Mouse (Mus musculus): ENCODE results near the gene Pawr.
A peak's percentile ranks its signal among the peaks of the same experiment; 100 is the strongest.
"Not testable (repeated sequence)": the region's sequence is repeated elsewhere in the genome, so short reads cannot be mapped to it uniquely, and the experiment has no call there.

Pawr gene

DNA sequence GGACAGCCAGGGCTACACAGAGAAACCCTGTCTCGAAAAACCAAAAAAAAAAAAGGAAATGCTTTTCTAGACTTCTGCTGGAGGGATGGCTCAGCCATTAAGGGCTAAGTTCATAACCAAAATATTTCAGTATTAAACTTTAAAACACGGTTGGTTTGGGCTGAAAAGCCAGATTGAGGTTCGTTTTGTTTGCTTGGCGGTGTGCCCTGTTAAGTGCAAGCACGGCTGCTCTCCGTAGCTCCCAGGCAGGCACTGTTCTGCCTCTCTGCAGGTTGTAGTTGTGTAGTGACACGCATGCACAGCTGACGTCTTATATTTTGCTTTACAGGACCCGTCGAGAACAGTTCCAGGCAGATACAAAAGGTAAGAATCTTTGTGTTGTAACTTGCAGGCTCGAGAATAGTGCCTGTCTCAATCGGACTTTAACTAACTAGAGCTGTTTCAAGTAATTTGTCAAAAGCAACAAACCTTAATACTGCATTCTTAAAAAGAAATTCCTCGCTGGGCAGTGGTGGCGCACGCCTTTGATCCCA lies 59.5 kb downstream of the Pawr start:
- no peak for DNase-seq (ENCODE audit: low spot score)

DNA sequence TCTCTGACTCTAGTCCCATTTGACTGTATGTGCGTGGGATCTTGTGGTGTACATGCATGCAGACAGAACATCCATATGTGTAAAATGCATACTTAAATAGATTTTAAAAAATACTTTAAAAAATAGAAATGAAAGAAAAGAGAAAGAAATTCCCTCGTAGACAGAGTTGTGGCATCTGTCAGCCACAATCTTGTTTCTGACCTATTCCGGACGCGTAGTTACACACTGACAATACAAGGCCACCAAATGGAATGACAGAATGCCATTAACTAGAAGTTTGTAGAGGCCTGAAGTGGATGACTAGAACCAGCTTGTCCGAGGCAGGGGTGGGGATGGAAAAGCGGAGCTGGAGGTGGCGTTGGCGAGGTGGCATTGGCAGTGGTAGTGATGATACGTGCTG lies 60.2 kb downstream of the Pawr start:
- DNase-seq (ENCODE audit: low spot score): no peak

DNA sequence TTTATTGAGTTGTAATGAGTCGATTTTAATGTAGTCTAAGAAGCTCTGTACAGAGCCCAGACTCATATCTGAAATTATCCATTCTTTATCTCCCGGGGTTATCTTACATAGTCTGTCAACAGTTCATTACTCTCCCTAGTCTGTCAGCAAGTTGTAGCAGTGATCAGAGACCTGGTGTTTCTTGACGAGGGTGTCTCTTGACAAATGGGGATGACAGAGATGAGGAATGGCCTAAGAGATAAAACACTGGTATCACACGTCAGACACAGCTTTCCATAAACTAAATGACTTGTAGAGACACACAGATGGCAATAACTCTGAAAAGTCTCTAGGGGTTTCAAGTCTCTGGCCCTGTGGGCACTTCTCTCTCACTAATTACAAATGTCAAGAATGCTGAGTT lies 62.4 kb downstream of the Pawr start:
- no peak for DNase-seq (ENCODE audit: low spot score)

DNA sequence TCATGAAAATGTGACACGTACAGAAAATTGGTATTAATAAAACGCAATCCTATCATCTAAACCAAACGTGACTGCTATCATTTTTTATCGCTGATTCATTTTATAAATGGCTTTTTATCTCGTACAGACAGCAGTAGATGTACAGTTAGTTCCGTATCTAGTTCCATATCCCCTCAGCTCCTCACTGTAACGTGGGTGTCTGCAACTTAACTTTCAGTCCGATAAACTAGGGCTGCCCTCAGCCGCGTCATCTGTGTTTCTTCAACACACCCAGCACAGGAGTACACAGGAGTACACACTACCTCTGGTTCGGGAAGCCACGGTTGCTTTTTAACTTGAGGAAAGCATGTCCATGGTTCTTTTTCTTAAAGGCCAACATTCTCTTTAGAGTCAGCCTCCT lies 63.3 kb downstream of the Pawr start:
- no peak for DNase-seq (ENCODE audit: low spot score)

DNA sequence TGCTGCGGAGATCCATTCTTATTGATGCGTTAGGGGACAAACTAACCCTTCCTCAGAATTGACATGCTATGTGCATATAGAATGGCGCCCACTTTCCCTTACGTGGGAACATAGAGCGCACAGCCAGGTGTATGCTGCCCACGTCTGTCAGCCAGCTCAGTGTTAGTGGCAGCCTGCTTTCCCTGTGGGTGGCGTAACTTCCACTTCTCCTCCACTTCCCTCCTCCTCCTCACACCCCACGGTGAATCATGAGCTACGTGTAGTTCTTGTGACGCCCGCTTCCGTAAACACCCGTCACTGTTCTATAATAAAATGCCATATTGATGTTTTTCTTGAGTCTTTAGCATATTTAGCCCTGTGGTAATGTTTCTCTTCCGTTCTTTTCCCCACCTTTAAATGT lies 63.7 kb downstream of the Pawr start:
- no peak for DNase-seq (ENCODE audit: low spot score)

DNA sequence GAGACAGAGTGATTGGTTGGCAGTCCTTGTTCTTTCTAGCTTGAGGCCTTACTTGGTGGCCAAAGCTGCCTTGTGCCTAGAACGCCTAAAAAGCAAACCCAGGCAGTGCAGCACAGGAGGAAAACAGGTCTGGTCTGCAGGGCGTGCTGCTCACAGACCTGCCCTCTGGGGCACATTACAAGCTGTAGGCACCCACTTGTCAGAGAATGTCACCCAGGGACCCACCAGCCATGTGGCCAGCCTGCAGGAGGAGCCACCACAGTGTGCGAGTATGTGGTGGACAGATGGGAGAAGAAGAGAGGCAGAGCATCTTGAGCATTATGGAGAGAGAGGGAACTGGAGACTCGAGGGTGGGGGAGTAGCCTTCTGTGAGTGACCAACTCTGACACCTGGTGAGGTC lies 70.8 kb downstream of the Pawr start:
- no peak for DNase-seq (ENCODE audit: low spot score)

DNA sequence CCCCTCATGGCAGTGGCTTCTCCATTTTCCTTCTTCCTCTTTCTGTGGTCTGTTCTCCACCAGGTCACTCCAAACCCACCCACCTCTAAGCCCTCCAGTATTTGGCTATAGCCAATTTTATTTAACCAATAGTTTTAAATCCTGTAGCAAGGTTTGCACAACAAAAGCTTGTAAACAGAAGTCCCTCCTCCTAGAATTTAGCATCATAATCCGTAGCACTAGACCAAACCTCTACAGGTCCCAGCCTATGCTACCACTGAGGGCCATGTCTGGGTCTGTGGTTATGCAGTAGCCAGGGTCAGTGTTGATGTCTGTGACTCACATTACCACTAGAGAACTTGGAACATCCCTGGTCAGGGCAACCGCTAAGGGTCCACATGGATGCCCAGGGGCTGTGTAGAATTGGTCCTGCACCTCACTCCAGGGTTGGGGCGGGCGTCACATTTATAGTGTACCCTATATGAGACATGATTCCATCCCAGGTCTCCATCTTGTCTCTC lies 71.5 kb downstream of the Pawr start:
- no peak for DNase-seq (ENCODE audit: low spot score)

DNA sequence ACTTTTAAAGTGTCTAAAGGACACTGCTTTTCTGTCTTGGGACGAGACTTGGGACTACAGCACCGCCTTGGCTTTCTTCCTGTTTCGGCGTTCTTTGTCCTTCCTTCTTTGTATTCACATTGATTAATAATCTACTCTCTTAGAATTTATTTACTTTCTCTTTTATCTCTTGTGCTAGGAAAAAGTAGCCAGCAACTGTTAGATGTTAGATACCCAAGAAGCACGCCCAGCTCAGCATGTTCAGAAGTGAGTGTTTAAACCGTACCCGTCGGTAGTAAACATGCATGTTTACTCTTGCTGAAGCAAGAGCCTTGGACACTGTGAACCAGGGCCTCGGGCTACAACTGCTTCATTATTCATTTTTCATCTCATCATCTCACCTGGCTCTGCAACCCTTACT lies 72.2 kb downstream of the Pawr start:
- no peak for DNase-seq (ENCODE audit: low spot score)

DNA sequence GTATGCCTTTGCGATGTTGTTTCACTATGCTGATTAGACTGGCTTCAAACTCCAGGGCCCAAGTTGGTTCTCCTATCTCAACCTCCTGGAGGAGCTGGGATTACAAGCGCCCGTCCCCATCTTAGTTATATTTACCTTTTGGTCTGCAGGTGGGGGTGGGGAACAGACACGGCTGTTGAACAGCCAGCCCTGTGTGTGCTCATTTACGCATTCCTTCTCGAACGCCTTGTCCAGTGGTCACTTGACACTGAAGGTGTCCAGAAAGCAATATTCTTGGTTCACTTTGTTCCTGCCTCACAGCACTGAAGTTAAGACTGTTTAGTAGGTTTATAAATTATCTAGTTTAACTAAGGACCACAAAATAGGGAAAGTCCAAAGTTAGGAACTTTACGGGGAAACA lies 73.2 kb downstream of the Pawr start:
- no peak for DNase-seq (ENCODE audit: low spot score)

DNA sequence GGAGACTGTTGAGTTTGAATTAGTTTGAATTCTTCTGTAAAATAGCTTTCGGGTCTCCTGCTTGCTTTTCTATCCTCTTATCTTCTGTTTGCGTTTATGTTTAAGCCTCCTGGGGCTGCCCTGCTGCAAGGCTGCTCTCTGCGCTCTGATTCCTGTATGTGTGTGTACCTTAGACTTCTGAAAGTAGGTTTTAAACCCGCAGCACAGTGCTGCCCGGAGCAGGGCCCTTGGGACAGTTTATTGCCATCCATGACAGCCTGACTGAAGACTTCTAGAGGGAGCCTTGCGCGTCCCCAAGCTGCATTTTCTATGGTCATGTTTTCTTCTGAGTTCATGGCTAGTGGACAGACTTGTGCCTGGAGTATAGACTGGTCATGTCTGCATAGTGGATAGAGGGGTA lies 74.0 kb downstream of the Pawr start:
- DNase-seq (ENCODE audit: low spot score): no peak

DNA sequence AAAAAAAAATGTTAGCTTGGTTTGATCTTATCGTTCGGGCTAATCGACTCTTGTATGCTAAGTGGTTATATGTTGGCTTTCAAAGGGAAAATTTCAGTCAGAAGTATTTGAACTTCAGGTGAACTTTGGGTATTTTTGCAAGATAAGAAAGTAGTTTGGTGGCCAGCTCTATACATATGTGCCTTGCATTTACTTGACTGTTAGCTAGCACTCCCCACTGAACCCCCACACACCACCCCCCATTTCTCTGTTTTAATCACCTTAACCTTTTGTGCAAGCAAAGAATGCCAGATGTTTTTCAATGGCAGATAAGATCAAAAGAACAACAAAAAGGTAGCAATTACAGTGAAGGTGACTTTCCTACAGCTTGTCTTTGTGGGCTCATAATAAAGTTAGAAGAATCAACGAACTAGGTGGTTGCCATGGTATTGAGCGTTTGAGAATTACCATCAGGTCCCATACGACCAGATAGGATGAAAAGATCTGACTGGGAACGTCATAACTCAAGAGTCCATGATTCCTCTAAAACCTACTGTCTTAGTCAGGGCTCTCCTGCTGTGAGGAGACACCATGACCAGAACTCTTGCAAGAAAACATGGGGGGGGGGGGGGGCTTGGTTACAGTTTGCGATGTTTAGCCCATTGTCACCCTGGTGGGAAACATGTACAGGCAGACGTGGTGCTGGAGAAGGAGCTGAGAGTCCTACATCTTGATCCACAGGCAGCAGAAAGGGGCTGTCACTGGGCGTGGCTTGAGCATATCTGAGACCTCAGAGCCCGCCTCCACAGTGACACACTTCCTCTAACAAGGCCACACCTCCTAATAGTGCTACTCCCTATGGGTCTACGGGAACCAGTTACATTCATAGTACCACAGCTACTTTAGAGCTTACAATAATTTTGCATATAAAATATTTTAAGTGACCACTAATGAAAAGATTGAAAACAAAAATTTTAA lies 75.2 kb downstream of the Pawr start:
- DNase-seq (ENCODE audit: low spot score): no peak

DNA sequence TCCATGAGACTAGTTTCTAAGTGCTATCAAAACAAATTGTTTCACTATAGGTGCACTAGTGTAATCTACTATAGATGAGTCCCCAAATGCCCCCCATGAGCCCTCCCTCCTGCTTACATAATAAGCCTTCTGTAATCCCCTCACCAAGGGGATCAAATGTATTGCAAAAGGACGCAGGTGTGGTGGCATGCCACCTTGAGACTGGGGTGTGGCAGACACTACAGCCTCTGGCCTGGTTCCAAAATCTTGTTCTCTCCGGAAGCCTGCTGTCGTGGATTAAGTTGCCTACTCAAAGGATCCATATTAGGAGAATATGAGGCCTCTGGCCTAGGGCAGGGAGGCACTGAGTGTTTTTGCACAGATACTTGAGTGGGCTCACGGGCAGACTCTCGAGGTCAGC lies 76.1 kb downstream of the Pawr start:
- DNase-seq (ENCODE audit: low spot score): no peak

DNA sequence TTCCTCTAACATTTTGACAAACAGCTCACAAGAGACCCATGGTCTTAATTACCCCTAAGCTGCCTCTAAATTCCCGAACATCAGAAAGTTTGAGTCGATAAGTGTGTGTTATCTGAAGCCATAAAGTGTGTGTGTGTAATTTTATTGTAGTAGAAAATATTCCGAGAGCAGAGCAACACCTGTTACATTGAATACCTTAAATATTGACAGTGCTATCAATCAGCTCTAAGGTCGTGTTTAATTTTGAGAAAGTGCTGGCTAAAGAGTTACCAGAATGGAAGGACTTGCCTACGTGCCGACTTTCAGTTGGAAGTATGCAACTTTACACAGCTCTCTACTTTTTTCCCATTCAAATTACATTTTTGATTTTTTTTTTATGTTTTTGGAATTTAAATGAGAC lies 76.5 kb downstream of the Pawr start:
- DNase-seq (ENCODE audit: low spot score): no peak

DNA sequence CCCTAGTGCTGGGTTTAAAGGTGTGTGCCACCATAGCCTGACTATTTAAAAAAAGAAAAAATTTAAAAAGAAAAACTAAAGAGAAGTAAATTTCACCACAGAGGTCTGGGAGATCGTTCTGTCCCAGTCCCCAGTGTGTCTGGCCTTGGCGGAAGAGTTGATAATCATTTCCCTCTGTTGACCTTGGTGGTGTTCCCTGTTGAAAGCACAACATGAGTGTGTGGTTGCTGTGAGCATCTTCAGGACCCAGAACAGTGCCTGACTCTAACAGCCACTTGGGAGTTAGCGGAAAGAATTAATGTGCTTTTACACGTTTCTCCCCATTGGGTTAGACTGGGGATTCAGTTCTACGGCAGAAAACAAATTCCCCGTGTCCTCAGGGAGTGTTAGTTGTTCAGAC lies 77.1 kb downstream of the Pawr start:
- peak; percentile 55 for DNase-seq (ENCODE audit: low spot score)

DNA sequence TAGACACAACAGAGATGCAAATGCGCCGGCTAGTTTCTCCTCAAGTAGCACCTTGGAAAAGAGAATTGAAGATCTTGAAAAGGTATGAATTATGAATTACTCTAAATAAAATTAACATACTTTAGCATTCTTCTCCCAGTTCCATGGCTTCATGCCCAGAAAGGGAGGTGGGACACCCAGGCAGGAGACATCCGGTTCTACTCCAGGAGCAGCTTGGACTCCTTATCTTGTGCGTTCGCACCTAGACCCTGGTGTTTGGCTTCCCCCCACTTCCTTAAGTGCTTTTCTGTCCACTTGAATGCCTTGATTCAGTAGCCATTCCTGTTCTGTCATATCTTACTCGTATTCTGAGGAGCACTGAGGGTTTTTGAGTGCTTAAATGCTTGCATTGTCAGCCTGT lies 77.6 kb downstream of the Pawr start:
- peak; percentile 24 for DNase-seq (ENCODE audit: low spot score)

DNA sequence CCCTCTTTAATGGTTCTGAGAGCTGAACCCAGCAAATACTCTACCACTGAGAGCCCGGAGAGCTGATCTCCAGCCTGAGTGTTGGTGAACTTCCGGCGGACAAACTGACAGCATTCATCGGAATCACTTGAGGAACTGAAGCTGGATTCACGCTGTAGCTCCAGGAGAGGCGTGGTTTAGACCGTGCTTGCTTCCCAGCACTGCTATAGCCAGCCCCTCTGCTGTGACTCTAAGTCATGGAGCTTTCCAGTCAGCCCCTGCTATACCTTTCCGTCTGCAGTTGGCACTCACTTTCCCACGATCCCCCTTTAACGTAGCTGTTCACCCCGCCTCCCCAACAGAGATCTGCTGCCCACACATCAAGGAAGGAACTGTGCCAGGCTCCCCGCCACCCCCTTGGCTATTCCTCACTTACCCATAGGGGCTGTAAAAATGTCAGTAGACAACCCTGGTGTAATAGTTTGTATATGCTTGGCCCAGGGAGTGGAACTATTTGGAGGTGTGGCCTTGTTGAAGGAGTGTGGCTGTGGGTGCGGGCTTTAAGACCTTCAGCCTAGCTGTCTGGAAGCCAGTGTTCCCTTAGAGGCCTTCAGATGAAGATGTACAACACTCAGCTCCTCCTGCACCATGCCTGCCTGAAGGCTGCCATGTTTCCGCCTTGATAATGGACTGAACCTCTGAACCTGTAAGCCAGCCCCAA lies 83.2 kb downstream of the Pawr start:
- no peak for DNase-seq (ENCODE audit: low spot score)

DNA sequence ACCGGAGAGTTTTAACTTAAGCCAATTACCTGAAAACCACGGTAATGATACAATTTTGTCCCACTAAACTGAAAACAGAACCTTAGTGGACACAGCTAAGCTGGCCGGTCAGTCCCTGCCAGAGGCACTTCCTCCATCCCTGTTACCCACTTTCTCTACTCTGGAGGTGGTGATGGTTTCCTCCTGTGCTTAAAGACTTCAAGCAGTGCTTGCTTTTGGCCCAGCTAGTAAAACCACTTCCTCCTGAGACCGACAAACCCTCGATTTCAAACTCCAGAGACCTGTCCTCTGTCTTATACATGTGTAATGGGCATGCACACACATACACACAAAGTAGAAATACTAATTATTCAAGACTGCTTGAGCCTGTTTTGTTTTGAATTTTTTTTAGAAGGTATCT lies 85.5 kb downstream of the Pawr start:
- no peak for DNase-seq (ENCODE audit: low spot score)

DNA sequence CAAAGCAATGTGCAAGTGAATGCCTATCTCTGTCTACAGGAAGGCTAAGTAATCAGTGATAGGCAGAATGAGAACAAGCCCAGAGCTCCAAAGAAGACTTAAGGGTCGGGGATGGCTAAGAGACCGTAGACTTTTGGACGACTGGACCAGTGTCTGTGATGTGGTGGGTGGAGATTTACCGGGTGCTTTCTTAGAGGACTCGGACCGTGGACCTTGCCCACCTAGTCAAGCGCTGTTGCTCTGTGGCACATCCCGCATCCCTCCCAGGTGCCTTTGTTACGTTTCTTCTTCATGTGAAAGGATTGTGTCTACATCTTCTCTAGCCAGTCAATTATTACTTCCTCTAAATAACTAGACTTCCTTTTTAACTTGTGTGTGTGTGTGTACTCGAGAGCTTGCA lies 98.6 kb downstream of the Pawr start:
- DNase-seq (ENCODE audit: low spot score): no peak

DNA sequence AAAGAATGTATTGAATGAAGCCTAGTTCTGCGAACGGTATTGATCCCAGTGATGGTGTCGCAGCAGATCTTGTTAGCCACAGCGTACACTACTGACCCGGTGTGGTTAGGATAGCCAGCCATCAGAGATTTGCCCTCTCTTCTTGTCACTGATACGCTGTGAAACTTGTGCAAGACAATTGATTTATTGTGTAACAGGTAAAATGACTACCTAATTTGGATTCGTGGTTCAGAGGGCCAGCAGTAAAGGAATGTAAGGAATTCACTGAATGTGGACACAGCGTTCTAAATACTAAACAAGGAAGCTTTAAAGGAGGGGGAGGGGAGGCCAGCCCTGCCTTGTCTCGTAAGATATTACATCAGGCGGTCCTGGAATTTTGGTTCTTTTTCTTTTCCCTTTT lies 100.3 kb downstream of the Pawr start:
- no peak for DNase-seq (ENCODE audit: low spot score)

DNA sequence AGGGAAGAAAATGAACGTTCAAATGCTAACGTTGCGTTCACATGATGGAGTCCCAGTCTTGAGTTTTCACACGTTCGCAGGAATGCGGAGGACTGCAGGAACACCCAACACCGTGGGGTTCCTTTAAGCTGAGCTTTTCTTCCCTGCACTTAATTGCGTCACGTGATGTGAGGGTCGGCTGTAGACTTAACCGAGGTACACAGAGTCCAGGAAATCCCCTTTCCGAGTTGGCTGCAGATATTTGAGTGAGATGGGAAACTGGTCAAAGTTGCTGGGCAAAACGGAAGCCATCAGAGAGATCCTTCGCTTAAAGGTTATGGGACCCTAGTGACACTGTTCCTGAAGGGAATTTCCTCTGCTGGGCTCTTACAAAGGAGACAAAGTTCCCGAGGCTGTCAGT lies 102.1 kb downstream of the Pawr start:
- no peak for DNase-seq (ENCODE audit: low spot score)

DNA sequence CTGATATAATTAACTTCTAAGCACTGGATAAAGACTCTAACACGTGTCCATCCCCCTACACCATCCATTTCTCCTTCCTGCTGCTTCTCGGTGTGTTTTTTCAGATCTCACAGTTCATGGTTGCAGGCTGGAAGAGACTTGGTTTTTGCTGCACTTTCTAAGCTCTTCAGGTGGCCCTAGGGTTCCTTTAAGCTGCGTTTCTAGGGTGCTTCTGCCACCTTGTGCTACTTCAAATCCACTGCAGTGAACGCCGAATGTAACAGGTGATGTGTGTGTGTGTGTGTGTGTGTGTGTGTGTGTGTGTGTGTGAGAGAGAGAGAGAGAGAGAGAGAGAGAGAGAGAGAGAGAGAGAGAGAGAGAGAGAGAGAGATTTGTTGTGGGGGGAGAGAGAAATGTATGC lies 103.7 kb downstream of the Pawr start:
- no peak for DNase-seq (ENCODE audit: low spot score)

DNA sequence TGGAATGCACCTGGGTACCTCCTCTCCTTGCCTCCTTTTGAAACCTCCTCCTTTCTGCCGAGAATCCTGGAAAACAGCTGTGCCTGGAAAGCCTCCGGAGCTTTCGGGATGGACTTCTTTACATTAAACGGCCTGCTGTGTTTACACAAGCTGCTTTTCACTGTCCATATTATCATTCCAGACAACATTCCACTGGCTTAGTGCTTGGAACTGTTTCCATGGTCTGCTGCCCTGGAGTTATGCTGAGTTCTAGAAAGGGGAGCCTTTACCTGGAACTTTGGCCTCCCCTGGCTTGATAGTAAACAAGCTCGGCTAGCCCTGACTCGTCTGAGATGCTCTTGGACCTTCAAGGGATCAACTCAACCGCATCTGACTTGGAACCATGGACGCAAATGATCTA lies 104.4 kb downstream of the Pawr start:
- DNase-seq (ENCODE audit: low spot score): no peak

DNA sequence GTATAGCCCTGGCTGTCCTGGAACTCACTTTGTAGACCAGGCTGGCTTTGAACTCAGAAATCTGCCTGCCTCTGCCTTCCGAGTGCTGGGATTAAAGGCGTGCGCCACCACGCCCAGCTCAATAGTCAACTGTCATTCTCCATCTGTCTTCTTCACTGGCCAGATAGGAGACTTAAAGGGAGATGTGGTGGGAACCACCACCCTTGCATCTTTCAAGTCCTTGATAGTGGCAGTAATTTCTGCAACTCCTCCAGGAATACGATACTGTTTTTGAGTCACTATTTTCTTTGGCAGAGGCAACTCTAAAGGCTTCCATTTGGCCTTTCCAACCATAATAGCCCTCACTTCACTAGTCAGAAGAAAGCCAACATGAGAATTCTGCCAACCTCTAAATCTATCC lies 108.3 kb downstream of the Pawr start:
- DNase-seq (ENCODE audit: low spot score): not testable (repeated sequence)

Measured in ovary, adult 18-20 months (tissue).